Mouse (Mus musculus) kidney, adult 2 months (tissue): ENCODE results near the gene Cog1. TPM values are rescaled to one million over a fixed set of nuclear protein-coding genes. Genes with fewer than 3 reads are reported as not detected.
A peak's percentile ranks its signal among the peaks of the same experiment; 100 is the strongest.

Experiments
- DNase-seq: peaks from one replicate; pipeline ENCODE4 v3.0.0; 2021
- H3K27ac ChIP-seq: fragments of 200-500 bp; 2 replicates; pipeline ENCODE4 v1.5.1; 2012; ENCODE audit warnings: low read depth, low read length, control low read depth, inconsistent platforms; ENCODE audit not compliant: insufficient read depth
- H3K27me3 ChIP-seq: fragments of 200-500 bp; replicated peaks from 2 replicates; pipeline ENCODE4 v1.6.1; 2012; ENCODE audit warnings: mild to moderate bottlenecking, moderate library complexity, low read length, inconsistent platforms; ENCODE audit not compliant: control insufficient read depth, insufficient read depth
- H3K36me3 ChIP-seq: fragments of 200-500 bp; 2 replicates; pipeline ENCODE4 v1.6.1; 2012; ENCODE audit warnings: mild to moderate bottlenecking, moderate library complexity, low read length, inconsistent platforms; ENCODE audit not compliant: control insufficient read depth, insufficient read depth
- H3K4me1 ChIP-seq: fragments of 200-500 bp; 2 replicates; pipeline ENCODE4 v1.6.1; 2011; ENCODE audit warnings: low read length; ENCODE audit not compliant: control insufficient read depth, insufficient read depth
- H3K4me3 ChIP-seq: fragments of 200-500 bp; 2 replicates; pipeline ENCODE4 v1.5.1; 2011; ENCODE audit warnings: mild to moderate bottlenecking, low read depth, low read length, control low read depth; ENCODE audit not compliant: insufficient read depth
- CTCF ChIP-seq: fragments of 200-500 bp; conservative IDR thresholded peaks from 2 replicates; pipeline ENCODE4 v1.5.1; 2011; ENCODE audit warnings: low read depth, mild to moderate bottlenecking, control low read depth, low read length, moderate library complexity, mixed read lengths; ENCODE audit not compliant: insufficient read depth, insufficient read length
- POLR2A ChIP-seq: fragments of 200-500 bp; IDR thresholded peaks from one replicate; pipeline ENCODE4 v1.6.1; 2011; ENCODE audit warnings: low read depth, low read length, control low read depth
- WGBS: fragments of 180-500 bp; shearing (Covaris S2); methylation state at CpG from one replicate; pipeline ENCODE4 v1.1.7; 2018; 5-methylcytosine and 5-hydroxymethylcytosine counted together
- polyA plus RNA-seq: library from polyadenylated mRNA; depleted of rRNA; stranded (reverse); fragments of >200 nt; gene quantifications from 2 replicates; pipeline ENCODE4 v1.2.3, GENCODE M21; 2012

The Cog1 gene
- polyA plus RNA-seq, 1 experiment, result 32.8 TPM

- H3K27me3 ChIP-seq, result no peaks in the 10 kb centered on the region
- 42% methylated on average over 24 of the region's 24 CpGs for WGBS
- TF ChIP-seq POLR2A, result no peak
- peak; percentile 68 for TF ChIP-seq CTCF
- H3K4me1 ChIP-seq, result peaks cover 6% of the 10 kb centered on the region
- no peak overlapping the region for H3K27ac ChIP-seq
- peak; percentile 27 for DNase-seq
- no peaks in the 10 kb centered on the region for H3K36me3 ChIP-seq
- no peak overlapping the region for H3K4me3 ChIP-seq
Observed at GRCm38 (mm10) chr11:113611664-113612611, 37.0 kb upstream of the Cog1 start.

GRCm38 (mm10) chr11:113614476-113614875 is 34.5 kb upstream of the Cog1 start:
- WGBS, result 94% methylated on average over 6 of the region's 6 CpGs
- no peak for DNase-seq
- no peak for TF ChIP-seq CTCF
- no peak for TF ChIP-seq POLR2A
- Histone ChIP-seq H3K4me1 (peaks cover 8% of the 10 kb centered on the region), H3K36me3 (no peaks in the 10 kb centered on the region), H3K27ac (no peak overlapping the region), H3K4me3 (no peak overlapping the region), H3K27me3 (no peaks in the 10 kb centered on the region)

GRCm38 (mm10) chr11:113617132-113617911 is 31.6 kb upstream of the Cog1 start:
- peak; percentile 64 for DNase-seq

GRCm38 (mm10) chr11:113618303-113618671 is 30.7 kb upstream of the Cog1 start:
- TF ChIP-seq POLR2A (no peak), CTCF (no peak)
- no peak for DNase-seq
- H3K4me3 ChIP-seq, result peak overlapping the region; percentile 30; the same call in 1 of the 2 replicates
- 0 out of 2 replicates have a peak, but pooled peaks cover 4% of the 10 kb centered on the region for H3K4me1 ChIP-seq
- no peaks in the 10 kb centered on the region for H3K27me3 ChIP-seq
- no peak overlapping the region for H3K27ac ChIP-seq
- WGBS, result 21% methylated on average over 4 of the region's 4 CpGs
- no peaks in the 10 kb centered on the region for H3K36me3 ChIP-seq

More at GRCm38 (mm10) chr11:113617132-113617911, 31.6 kb upstream of the Cog1 start:
- Histone ChIP-seq H3K4me3 (no peak overlapping the region), H3K36me3 (no peaks in the 10 kb centered on the region), H3K27me3 (no peaks in the 10 kb centered on the region), H3K27ac (no peak overlapping the region), H3K4me1 (0 out of 2 replicates have a peak, but pooled peaks cover 4% of the 10 kb centered on the region)
- 49% methylated on average over 14 of the region's 14 CpGs for WGBS
- TF ChIP-seq CTCF, result 0 out of 2 replicates have a peak, but pooled peaks have one; percentile 5
- no peak for TF ChIP-seq POLR2A

- WGBS, result 2% methylated on average over 54 of the region's 54 CpGs
- Histone ChIP-seq H3K4me1 (0 out of 2 replicates have a peak, but pooled peaks cover 4% of the 10 kb centered on the region), H3K27ac (no peak within 1 kb of the TSS), H3K36me3 (no peaks in the 10 kb centered on the region), H3K4me3 (peak within 1 kb of the TSS; percentile 30), H3K27me3 (no peaks in the 10 kb centered on the region)
- peak; percentile 85 for DNase-seq
- TF ChIP-seq POLR2A (no peak), CTCF (no peak)
Observed at GRCm38 (mm10) chr11:113618672-113619419, 30.1 kb upstream of the Cog1 start, which contains the start of gene Sstr2. TSS of gene Sstr2 (plus strand) at chr11:113619342.

- Histone ChIP-seq H3K4me3 (peak overlapping the region; percentile 30), H3K27ac (no peak overlapping the region), H3K36me3 (no peaks in the 10 kb centered on the region), H3K27me3 (no peaks in the 10 kb centered on the region), H3K4me1 (0 out of 2 replicates have a peak, but pooled peaks cover 4% of the 10 kb centered on the region)
- DNase-seq, result no peak
- TF ChIP-seq POLR2A, result no peak
- TF ChIP-seq CTCF, result no peak
- 3% methylated on average over 31 of the region's 31 CpGs for WGBS
Observed at GRCm38 (mm10) chr11:113619420-113620080, 29.4 kb upstream of the Cog1 start.
